Mouse (Mus musculus): ENCODE results near the gene Hunk. TPM values are rescaled to one million over a fixed set of nuclear protein-coding genes. Genes with fewer than 3 reads are reported as not detected.

Hunk gene
- total and polyA plus RNA-seq, 3 experiments, result 0.01 TPM; not detected in 2

DNA sequence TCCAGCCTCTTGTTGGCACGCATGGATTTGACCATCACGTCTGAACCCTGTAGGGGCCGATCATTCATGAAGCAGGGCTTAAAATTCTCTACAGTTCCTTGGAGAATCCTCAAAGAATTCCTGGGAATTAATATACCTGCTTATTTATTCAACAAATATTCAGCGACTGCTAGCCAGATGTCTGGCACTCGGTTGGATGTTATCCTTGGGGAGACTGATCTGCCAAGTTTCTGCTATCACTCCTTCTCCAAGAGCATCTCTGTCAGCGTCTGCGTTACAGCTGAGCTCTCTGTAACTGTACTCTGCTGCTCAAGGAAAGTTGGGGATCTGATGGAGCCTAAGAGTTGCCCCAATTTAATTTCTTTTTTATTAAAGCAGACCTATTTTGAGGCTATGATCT lies 25.5 kb upstream of the Hunk start:
- Histone ChIP-seq H3K9me3 (replicated peaks; ENCODE audit: insufficient read depth, low read length) (no peaks in the 10 kb centered on the region), H3K4me3 (ENCODE audit: control insufficient read depth in 1 of 2, insufficient read depth in 1 of 2, low read depth in 2 of 2, low read length in 2 of 2) (no peak overlapping the region), H3K27ac (ENCODE audit: control insufficient read depth, low read depth, low read length) (no peak overlapping the region), H3K27me3 (ENCODE audit: control insufficient read depth in 1 of 2, insufficient read depth in 2 of 2, low read length in 2 of 2) (no peaks in the 10 kb centered on the region), H3K9ac (ENCODE audit: control insufficient read depth, low read depth, low read length, poor library complexity, severe bottlenecking) (no peak overlapping the region), H3K4me1 (ENCODE audit: control insufficient read depth in 1 of 2, insufficient read depth in 2 of 2, low read length in 2 of 2) (no peaks in the 10 kb centered on the region), H3K79me2 (ENCODE audit: control insufficient read depth, insufficient read depth, low read length, poor library complexity) (no peaks in the 10 kb centered on the region), H3K36me3 (ENCODE audit: control insufficient read depth in 1 of 2, insufficient read depth in 2 of 2, low read length in 2 of 2) (no peaks in the 10 kb centered on the region)
- no peak for DNase-seq (ENCODE audit: low read depth, low spot score)
- TF ChIP-seq EP300 (IDR thresholded peaks at IDR 0.05; ENCODE audit: low read depth in 1 of 2, low read length in 2 of 2) (no peak), HCFC1 (IDR thresholded peaks at IDR 0.05; ENCODE audit: low read depth, low read length) (no peak), GATA1 (IDR thresholded peaks at IDR 0.05; ENCODE audit: low read depth, low read length) (no peak), JUND (IDR thresholded peaks at IDR 0.05; ENCODE audit: low read depth, low read length) (no peak), ZMIZ1 (IDR thresholded peaks at IDR 0.05; ENCODE audit: low read depth, low read length) (no peak), POLR2AphosphoS2 (IDR thresholded peaks at IDR 0.05; ENCODE audit: low read length) (no peak), ZNF384 (IDR thresholded peaks at IDR 0.05; ENCODE audit: low read depth, low read length) (no peak), ELF1 (IDR thresholded peaks at IDR 0.05; ENCODE audit: low read depth, low read length) (no peak), CHD2 (IDR thresholded peaks at IDR 0.05; ENCODE audit: low read length) (no peak), RCOR1 (IDR thresholded peaks at IDR 0.05; ENCODE audit: low read depth, low read length) (no peak), CHD1 (IDR thresholded peaks at IDR 0.05; ENCODE audit: low read depth, low read length) (no peak)

DNA sequence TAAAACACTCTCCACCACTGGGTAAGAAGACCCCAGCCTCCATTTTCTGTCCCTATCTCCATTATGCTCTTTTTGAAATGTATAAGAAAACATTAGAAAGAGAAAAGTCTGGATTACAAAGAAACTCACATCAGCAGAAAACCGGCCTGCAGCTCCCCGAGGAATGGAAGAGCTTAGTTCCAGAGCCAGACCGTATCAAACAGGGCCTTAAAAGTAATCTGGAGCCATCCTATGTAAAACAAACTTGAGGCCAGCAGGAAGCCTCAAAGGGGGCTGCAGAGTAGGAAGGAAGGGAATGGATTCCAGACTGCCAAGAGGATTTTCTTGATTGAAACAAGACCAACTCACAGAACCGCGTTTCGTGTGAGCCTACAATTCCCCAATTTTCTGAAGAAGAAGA lies 22.9 kb upstream of the Hunk start:
- DNase-seq (ENCODE audit: low read depth, low spot score), result no peak
- Histone ChIP-seq H3K9ac (ENCODE audit: control insufficient read depth, low read depth, low read length, poor library complexity, severe bottlenecking) (no peak overlapping the region), H3K27me3 (ENCODE audit: control insufficient read depth in 1 of 2, insufficient read depth in 2 of 2, low read length in 2 of 2) (no peaks in the 10 kb centered on the region), H3K9me3 (replicated peaks; ENCODE audit: insufficient read depth, low read length) (no peaks in the 10 kb centered on the region), H3K36me3 (ENCODE audit: control insufficient read depth in 1 of 2, insufficient read depth in 2 of 2, low read length in 2 of 2) (no peaks in the 10 kb centered on the region), H3K4me3 (ENCODE audit: control insufficient read depth in 1 of 2, insufficient read depth in 1 of 2, low read depth in 2 of 2, low read length in 2 of 2) (no peak overlapping the region), H3K4me1 (ENCODE audit: control insufficient read depth in 1 of 2, insufficient read depth in 2 of 2, low read length in 2 of 2) (no peaks in the 10 kb centered on the region), H3K79me2 (ENCODE audit: control insufficient read depth, insufficient read depth, low read length, poor library complexity) (no peaks in the 10 kb centered on the region), H3K27ac (ENCODE audit: control insufficient read depth, low read depth, low read length) (no peak overlapping the region)
- no peak for TF ChIP-seq EP300 (IDR thresholded peaks at IDR 0.05; ENCODE audit: low read depth in 1 of 2, low read length in 2 of 2)
- TF ChIP-seq ETS1 (IDR thresholded peaks at IDR 0.05; ENCODE audit: low read depth, low read length), result no peak
- TF ChIP-seq ZC3H11A (IDR thresholded peaks at IDR 0.05; ENCODE audit: low read depth, low read length), result no peak
- TF ChIP-seq TCF12 (IDR thresholded peaks at IDR 0.05; ENCODE audit: low read depth, low read length), result no peak
- TF ChIP-seq MYC (IDR thresholded peaks at IDR 0.05; ENCODE audit: low read depth, low read length), result no peak
- TF ChIP-seq MAFK (IDR thresholded peaks at IDR 0.05; ENCODE audit: borderline replicate concordance, low read depth, low read length), result no peak
- TF ChIP-seq MEF2A (IDR thresholded peaks at IDR 0.05; ENCODE audit: extremely low read depth, insufficient replicate concordance, low read depth, low read length, poor library complexity, severe bottlenecking), result no peak
- TF ChIP-seq HCFC1 (IDR thresholded peaks at IDR 0.05; ENCODE audit: low read depth, low read length), result no peak

All from MEL (cell line).